Mouse (Mus musculus): Measurements from ENCODE around the gene Lrrc32. TPM values are rescaled to one million over a fixed set of nuclear protein-coding genes. Genes with fewer than 3 reads are reported as not detected.

The Lrrc32 gene
- polyA plus RNA-seq, 1 experiment from 2014 or later, result 2.4 TPM

DNA sequence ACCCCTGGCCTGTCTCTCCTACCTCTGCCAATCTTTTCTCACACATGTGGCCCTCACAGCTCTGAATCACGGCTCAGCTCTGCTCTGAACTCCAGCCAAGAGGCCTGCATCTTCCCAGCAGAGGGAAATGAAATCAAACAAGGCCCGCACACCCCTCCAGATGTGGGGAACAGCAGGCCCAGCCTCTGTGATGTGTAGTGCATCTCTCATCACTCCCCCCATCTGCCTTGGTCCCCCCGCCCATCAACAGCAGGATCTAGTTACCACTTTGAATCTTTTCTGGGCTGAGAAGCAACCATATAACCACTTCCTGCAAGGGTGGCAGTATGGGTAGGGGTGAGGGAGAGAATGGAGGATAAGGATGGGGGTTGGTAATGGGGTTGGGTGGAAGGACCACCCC is 20.0 kb upstream of the Lrrc32 start:
- ATAC-seq (ENCODE audit: insufficient number of reproducible peaks, low FRiP score, low TSS enrichment, low read depth), result no peak; the same call in 1 of the 2 replicates
- Histone ChIP-seq H3K4me1 (ENCODE audit: control insufficient read depth, insufficient read depth, low read length) (no peaks in the 10 kb centered on the region), H3K4me3 (ENCODE audit: low read depth, low read length) (no peak overlapping the region), H3K9ac (ENCODE audit: low read length) (no peak overlapping the region), H3K27ac (replicated peaks; ENCODE audit: low read depth, low read length) (no peak overlapping the region), H3K27me3 (ENCODE audit: control insufficient read depth, insufficient read depth, low read length) (no peaks in the 10 kb centered on the region), H3K4me2 (ENCODE audit: low read depth, severe bottlenecking) (no peak overlapping the region), H3K36me3 (ENCODE audit: control insufficient read depth, insufficient read depth, low read length) (no peaks in the 10 kb centered on the region), H3K9me3 (ENCODE audit: control insufficient read depth, low read length) (no peaks in the 10 kb centered on the region)
- WGBS, result 60% methylated on average over 3 of the region's 3 CpGs
- no peak for DNase-seq (ENCODE audit: low spot score)

DNA sequence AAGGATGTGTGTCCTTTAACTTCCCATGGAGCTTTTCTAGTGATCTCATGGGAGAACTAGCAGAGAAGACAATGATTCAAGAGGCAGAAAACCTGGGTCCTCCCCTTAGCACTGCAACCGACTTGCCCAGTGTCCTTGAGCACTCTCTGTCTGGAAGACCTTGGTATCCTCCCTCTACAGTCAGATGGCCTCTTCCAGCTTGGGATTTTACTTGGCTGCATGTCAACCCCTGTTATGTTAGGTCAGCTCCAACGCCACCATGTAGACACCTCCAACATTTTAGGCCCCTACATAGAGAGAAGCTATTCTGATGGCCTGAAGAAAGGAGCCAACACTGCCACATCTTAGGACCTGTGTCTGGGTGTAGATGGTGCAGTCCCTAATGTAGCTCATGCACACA is 16.6 kb upstream of the Lrrc32 start:
- H3K9me3 ChIP-seq (ENCODE audit: control insufficient read depth, low read length), result no peaks in the 10 kb centered on the region
- H3K9ac ChIP-seq (ENCODE audit: low read length), result no peak overlapping the region
- DNase-seq (ENCODE audit: low spot score) (no peak), ATAC-seq (ENCODE audit: insufficient number of reproducible peaks, low FRiP score, low TSS enrichment, low read depth) (no peak)
- H3K27me3 ChIP-seq (ENCODE audit: control insufficient read depth, insufficient read depth, low read length), result no peaks in the 10 kb centered on the region
- no peaks in the 10 kb centered on the region for H3K4me1 ChIP-seq (ENCODE audit: control insufficient read depth, insufficient read depth, low read length)
- H3K36me3 ChIP-seq (ENCODE audit: control insufficient read depth, insufficient read depth, low read length), result no peaks in the 10 kb centered on the region
- 84% methylated on average over 2 of the region's 2 CpGs for WGBS
- no peak overlapping the region for H3K4me3 ChIP-seq (ENCODE audit: low read depth, low read length)
- H3K27ac ChIP-seq (replicated peaks; ENCODE audit: low read depth, low read length), result no peak overlapping the region
- H3K4me2 ChIP-seq (ENCODE audit: low read depth, severe bottlenecking), result no peak overlapping the region

DNA sequence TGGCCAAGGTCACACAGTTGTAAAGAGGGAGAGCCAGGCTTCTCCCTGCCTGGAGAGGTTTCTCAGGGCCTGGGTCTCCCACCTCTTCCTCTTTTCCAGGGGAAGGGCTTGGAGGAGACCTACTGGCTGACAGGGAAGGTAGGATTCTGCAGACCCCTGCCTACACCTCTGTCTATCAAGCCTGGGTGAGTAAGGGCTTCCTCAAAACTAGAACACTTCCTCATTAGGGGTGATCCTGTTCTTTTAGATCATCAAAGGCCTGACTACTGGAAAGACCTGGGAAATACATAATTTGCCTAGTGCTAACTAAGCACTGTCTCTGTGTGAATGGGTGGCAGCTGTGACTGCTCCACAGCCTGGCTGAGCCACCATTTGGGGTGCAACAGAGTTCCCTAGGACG is 14.5 kb upstream of the Lrrc32 start:
- no peak for DNase-seq (ENCODE audit: low spot score)
- no peak for ATAC-seq (ENCODE audit: insufficient number of reproducible peaks, low FRiP score, low TSS enrichment, low read depth)
- Histone ChIP-seq H3K4me2 (ENCODE audit: low read depth, severe bottlenecking) (no peak overlapping the region), H3K4me3 (ENCODE audit: low read depth, low read length) (no peak overlapping the region), H3K27ac (replicated peaks; ENCODE audit: low read depth, low read length) (no peak overlapping the region), H3K9me3 (ENCODE audit: control insufficient read depth, low read length) (no peaks in the 10 kb centered on the region), H3K9ac (ENCODE audit: low read length) (no peak overlapping the region), H3K27me3 (ENCODE audit: control insufficient read depth, insufficient read depth, low read length) (no peaks in the 10 kb centered on the region), H3K36me3 (ENCODE audit: control insufficient read depth, insufficient read depth, low read length) (no peaks in the 10 kb centered on the region), H3K4me1 (ENCODE audit: control insufficient read depth, insufficient read depth, low read length) (no peaks in the 10 kb centered on the region)
- WGBS, result 73% methylated on average over 1 of the region's 1 CpGs

DNA sequence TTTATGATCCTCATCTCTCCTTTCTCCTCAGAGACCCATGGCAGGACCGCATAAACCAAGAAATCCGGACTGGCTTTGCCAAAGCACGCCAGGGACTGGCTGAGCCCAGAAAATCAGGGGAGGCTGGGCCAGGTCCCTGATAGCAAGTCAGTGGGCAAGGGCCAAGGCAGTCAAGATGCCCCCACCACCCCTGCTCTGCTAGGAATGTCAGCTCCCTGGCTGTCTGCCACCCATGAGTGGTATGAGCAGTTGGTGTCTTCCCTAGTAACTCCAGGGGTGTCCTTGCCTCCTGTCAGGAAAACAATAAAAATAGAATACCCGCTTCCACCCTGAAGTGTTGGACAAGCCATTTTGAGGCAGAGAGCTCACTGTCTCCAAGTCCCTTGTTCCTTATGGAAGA is 11.9 kb upstream of the Lrrc32 start:
- H3K4me1 ChIP-seq (ENCODE audit: control insufficient read depth, insufficient read depth, low read length), result no peaks in the 10 kb centered on the region
- no peak overlapping the region for H3K4me3 ChIP-seq (ENCODE audit: low read depth, low read length)
- H3K9ac ChIP-seq (ENCODE audit: low read length), result no peak overlapping the region
- H3K27ac ChIP-seq (replicated peaks; ENCODE audit: low read depth, low read length), result no peak overlapping the region
- no peaks in the 10 kb centered on the region for H3K27me3 ChIP-seq (ENCODE audit: control insufficient read depth, insufficient read depth, low read length)
- no peak for ATAC-seq (ENCODE audit: insufficient number of reproducible peaks, low FRiP score, low TSS enrichment, low read depth)
- 81% methylated on average over 4 of the region's 4 CpGs for WGBS
- no peaks in the 10 kb centered on the region for H3K9me3 ChIP-seq (ENCODE audit: control insufficient read depth, low read length)
- no peak for DNase-seq (ENCODE audit: low spot score)
- H3K36me3 ChIP-seq (ENCODE audit: control insufficient read depth, insufficient read depth, low read length), result no peaks in the 10 kb centered on the region
- H3K4me2 ChIP-seq (ENCODE audit: low read depth, severe bottlenecking), result no peak overlapping the region

DNA sequence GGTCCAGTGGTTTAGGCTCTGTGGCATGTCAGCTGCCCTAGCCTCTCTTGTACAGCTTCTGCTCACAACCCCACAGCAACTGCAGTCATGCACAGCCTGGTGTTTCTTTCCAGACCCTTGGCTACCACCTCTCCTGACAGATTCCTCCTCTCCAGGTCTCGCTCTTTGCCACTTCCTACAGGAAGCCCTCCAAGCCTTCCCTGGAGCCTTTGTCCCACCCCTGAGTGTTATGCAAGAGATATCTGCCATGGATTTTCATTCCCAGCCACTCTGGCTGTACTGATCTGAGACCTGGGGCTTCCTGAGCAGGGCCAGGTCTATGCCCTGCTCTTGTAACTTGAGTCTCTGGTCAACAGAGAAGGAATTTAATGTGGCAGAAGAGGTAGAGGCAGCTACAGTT is 8.6 kb upstream of the Lrrc32 start:
- Histone ChIP-seq H3K9me3 (ENCODE audit: control insufficient read depth, low read length) (no peaks in the 10 kb centered on the region), H3K27ac (replicated peaks; ENCODE audit: low read depth, low read length) (no peak overlapping the region), H3K27me3 (ENCODE audit: control insufficient read depth, insufficient read depth, low read length) (no peaks in the 10 kb centered on the region), H3K4me1 (ENCODE audit: control insufficient read depth, insufficient read depth, low read length) (peaks cover 5% of the 10 kb centered on the region; the same call in 1 of the 2 replicates), H3K4me3 (ENCODE audit: low read depth, low read length) (no peak overlapping the region), H3K4me2 (ENCODE audit: low read depth, severe bottlenecking) (no peak overlapping the region), H3K9ac (ENCODE audit: low read length) (no peak overlapping the region), H3K36me3 (ENCODE audit: control insufficient read depth, insufficient read depth, low read length) (no peaks in the 10 kb centered on the region)
- DNase-seq (ENCODE audit: low spot score) (no peak), ATAC-seq (ENCODE audit: insufficient number of reproducible peaks, low FRiP score, low TSS enrichment, low read depth) (no peak)
- WGBS, result 100% methylated on average over 1 of the region's 1 CpGs

DNA sequence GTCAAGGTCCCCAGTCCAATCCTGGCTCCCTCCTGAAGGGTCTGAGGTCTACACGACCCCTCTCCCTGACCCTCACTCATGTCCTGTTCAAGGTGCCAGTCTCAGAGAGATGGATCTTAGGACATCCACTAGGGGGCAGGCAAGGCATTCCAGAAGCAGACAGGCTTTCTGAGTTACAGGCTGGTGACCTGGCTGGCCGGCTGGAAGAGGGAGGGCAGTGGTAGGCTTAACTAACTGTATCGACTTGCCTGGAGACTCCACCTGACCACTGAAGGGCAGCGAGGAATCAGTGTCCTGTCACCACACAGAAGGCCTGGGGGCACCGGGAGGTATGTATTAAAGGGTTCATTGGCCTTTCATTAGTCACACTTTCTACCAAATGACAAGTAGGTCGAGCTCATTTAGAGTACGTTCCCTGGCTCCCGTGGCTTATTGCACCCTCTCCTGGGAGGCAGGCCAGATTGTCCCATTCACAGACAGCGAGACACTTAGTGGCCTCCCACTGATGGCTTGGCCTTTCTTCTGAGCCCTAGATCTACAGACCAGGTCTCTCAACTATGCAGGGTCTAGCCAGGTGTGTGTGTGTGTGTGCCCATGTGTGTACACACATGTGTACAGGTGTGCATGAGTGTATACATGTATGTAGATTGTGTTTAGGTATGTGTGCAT is 7.9 kb upstream of the Lrrc32 start:
- peaks cover 5% of the 10 kb centered on the region; the same call in 1 of the 2 replicates for H3K4me1 ChIP-seq (ENCODE audit: control insufficient read depth, insufficient read depth, low read length)
- no peak overlapping the region for H3K9ac ChIP-seq (ENCODE audit: low read length)
- WGBS, result 23% methylated on average over 9 of the region's 9 CpGs
- no peak; the same call in 1 of the 2 replicates for ATAC-seq (ENCODE audit: insufficient number of reproducible peaks, low FRiP score, low TSS enrichment, low read depth)
- no peaks in the 10 kb centered on the region for H3K27me3 ChIP-seq (ENCODE audit: control insufficient read depth, insufficient read depth, low read length)
- no peaks in the 10 kb centered on the region for H3K36me3 ChIP-seq (ENCODE audit: control insufficient read depth, insufficient read depth, low read length)
- H3K4me2 ChIP-seq (ENCODE audit: low read depth, severe bottlenecking), result no peak overlapping the region
- H3K9me3 ChIP-seq (ENCODE audit: control insufficient read depth, low read length), result no peaks in the 10 kb centered on the region
- DNase-seq (ENCODE audit: low spot score), result peak; percentile 88
- H3K4me3 ChIP-seq (ENCODE audit: low read depth, low read length), result no peak overlapping the region
- no peak overlapping the region for H3K27ac ChIP-seq (replicated peaks; ENCODE audit: low read depth, low read length)

DNA sequence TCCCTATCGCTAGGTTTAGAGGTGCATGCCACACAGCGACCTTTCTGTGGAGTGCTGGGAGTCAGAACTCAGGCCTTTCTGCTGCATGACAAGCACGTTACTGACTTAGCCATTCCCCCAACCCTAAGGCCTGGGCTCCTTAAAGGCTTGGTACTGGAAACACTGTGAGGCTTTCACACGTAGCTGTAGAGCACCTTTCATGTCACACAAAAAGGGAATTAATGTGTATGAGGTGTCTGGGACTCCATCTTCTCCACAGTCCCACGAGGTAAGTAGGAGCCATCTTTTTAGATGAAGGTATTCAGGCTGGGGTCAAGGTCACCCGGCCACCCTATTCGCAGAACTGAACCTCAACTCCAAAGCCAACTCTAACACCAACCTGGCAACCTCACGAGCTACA is 7.2 kb upstream of the Lrrc32 start:
- H3K4me2 ChIP-seq (ENCODE audit: low read depth, severe bottlenecking), result no peak overlapping the region
- no peak for DNase-seq (ENCODE audit: low spot score)
- H3K27ac ChIP-seq (replicated peaks; ENCODE audit: low read depth, low read length), result no peak overlapping the region
- no peak overlapping the region for H3K9ac ChIP-seq (ENCODE audit: low read length)
- WGBS, result 84% methylated on average over 8 of the region's 8 CpGs
- peaks cover 5% of the 10 kb centered on the region; the same call in 1 of the 2 replicates for H3K4me1 ChIP-seq (ENCODE audit: control insufficient read depth, insufficient read depth, low read length)
- H3K36me3 ChIP-seq (ENCODE audit: control insufficient read depth, insufficient read depth, low read length), result no peaks in the 10 kb centered on the region
- H3K4me3 ChIP-seq (ENCODE audit: low read depth, low read length), result no peak overlapping the region
- no peak for ATAC-seq (ENCODE audit: insufficient number of reproducible peaks, low FRiP score, low TSS enrichment, low read depth)
- H3K9me3 ChIP-seq (ENCODE audit: control insufficient read depth, low read length), result no peaks in the 10 kb centered on the region
- H3K27me3 ChIP-seq (ENCODE audit: control insufficient read depth, insufficient read depth, low read length), result no peaks in the 10 kb centered on the region

DNA sequence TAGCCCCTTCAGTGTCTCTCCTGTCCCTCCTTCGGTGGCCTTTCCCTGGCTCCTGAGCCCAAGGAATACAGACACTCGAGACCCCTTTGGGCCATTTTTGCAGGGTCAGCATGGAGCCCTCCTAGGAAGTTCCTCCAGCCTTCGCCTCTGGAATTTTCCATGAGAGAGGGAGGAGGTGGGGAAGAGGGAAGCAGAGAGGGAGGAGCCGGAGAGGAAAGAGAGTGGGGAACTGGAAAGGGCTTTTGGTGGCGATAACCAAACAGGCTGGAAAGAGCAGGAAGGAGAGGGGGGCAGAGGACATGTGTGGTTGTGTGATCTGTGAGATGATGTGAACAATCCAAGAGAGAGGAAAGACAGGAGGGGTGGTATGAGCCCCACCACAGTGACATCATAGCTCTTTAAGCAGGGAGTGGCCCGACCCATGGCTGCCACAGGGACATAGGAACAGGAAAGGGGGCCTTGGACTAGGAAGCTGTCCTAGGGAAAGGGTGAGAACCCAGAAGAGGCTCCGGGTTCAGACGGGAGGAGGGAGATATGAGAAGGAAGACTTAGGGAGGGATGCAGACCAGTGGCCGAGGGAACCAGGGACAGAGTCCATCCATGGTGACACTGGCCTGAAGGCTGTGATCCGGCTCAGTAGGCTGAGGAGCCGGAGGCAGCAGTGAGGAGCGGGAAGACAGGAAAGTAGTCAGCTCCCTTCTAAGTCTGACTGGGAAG is 6.4 kb upstream of the Lrrc32 start:
- Histone ChIP-seq H3K9me3 (ENCODE audit: control insufficient read depth, low read length) (no peaks in the 10 kb centered on the region), H3K36me3 (ENCODE audit: control insufficient read depth, insufficient read depth, low read length) (no peaks in the 10 kb centered on the region), H3K27ac (replicated peaks; ENCODE audit: low read depth, low read length) (no peak overlapping the region), H3K4me2 (ENCODE audit: low read depth, severe bottlenecking) (no peak overlapping the region), H3K27me3 (ENCODE audit: control insufficient read depth, insufficient read depth, low read length) (no peaks in the 10 kb centered on the region), H3K9ac (ENCODE audit: low read length) (0 out of 2 replicates have a peak overlapping the region, but pooled peaks have one; percentile 24), H3K4me3 (ENCODE audit: low read depth, low read length) (no peak overlapping the region), H3K4me1 (ENCODE audit: control insufficient read depth, insufficient read depth, low read length) (peaks cover 5% of the 10 kb centered on the region; the same call in 1 of the 2 replicates)
- DNase-seq (ENCODE audit: low spot score) (no peak), ATAC-seq (ENCODE audit: insufficient number of reproducible peaks, low FRiP score, low TSS enrichment, low read depth) (no peak)
- WGBS, result 58% methylated on average over 12 of the region's 12 CpGs

All from limb, embryonic 11.5 days (tissue).